Mouse (Mus musculus): ENCODE measurements around the gene Ccdc124. TPM values are rescaled to one million over a fixed set of nuclear protein-coding genes. Genes with fewer than 3 reads are reported as not detected.

The Ccdc124 gene
- polyA plus RNA-seq, 1 experiment from 2014 or later: 79.7 TPM

GRCm38 (mm10) chr8:70894385-70894720, 20.6 kb upstream of the Ccdc124 start:
- Histone ChIP-seq H3K27me3 (peaks cover 43% of the 10 kb centered on the region), H3K4me1 (replicated peaks) (peaks cover 29% of the 10 kb centered on the region), H3K4me2 (no peak overlapping the region), H3K9me3 (replicated peaks) (no peaks in the 10 kb centered on the region; the same call in 1 of the 2 replicates), H3K36me3 (peaks cover 26% of the 10 kb centered on the region), H3K9ac (no peak overlapping the region), H3K27ac (no peak overlapping the region), H3K4me3 (no peak overlapping the region)
- ATAC-seq (replicated peaks; ENCODE audit: insufficient number of reproducible peaks, insufficient read depth, low FRiP score, low read depth): no peak
- WGBS: 63% methylated on average over 2 of the region's 2 CpGs

DNA sequence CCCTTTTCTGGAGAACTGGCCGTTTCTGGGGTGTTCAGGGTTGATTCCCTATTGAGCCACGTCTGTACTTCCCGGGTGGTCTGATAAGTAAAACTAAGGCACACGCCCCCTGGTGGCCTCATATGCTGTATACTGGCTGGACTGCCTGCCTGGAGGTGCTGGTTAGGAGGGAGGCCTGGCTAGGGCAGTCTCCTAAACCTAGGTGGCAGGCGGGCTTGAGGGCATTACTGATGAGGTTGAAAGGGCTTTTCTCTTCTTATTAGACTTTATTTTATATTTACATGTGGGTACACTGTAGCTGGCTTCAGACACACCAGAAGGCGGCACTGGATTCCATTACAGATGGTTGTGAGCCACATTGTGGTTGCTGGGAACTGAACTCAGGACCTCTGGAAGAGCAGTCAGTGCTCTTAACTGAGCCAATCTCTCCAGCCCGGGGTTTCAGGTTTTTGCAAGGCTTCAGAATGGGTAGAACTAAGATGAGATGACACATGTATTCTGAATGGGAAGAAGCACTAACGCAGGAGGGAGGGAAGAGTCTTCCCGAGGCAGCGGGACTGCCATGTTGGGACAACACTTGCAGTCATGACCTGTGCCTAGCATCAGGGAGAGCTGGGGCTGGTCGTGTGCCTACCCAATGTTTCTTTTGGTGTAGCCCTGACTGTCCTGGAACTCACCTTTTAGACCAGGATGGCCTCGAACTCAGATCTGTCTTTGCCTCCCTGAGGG, 20.1 kb upstream of the Ccdc124 start:
- Histone ChIP-seq H3K4me3 (no peak overlapping the region), H3K4me1 (replicated peaks) (peaks cover 29% of the 10 kb centered on the region), H3K9ac (no peak overlapping the region), H3K27ac (no peak overlapping the region), H3K9me3 (replicated peaks) (no peaks in the 10 kb centered on the region; the same call in 1 of the 2 replicates), H3K27me3 (peaks cover 46% of the 10 kb centered on the region), H3K36me3 (peaks cover 26% of the 10 kb centered on the region), H3K4me2 (no peak overlapping the region)
- no peak for ATAC-seq (replicated peaks; ENCODE audit: insufficient number of reproducible peaks, insufficient read depth, low FRiP score, low read depth)
- WGBS: 31% methylated on average over 12 of the region's 12 CpGs

- no peaks in the 10 kb centered on the region; the same call in 1 of the 2 replicates for H3K9me3 ChIP-seq (replicated peaks)
- peaks cover 26% of the 10 kb centered on the region for H3K36me3 ChIP-seq
- H3K9ac ChIP-seq: no peak overlapping the region
- no peak overlapping the region for H3K27ac ChIP-seq
- ATAC-seq (replicated peaks; ENCODE audit: insufficient number of reproducible peaks, insufficient read depth, low FRiP score, low read depth): no peak
- H3K4me2 ChIP-seq: peak overlapping the region; percentile 51
- H3K4me3 ChIP-seq: peak overlapping the region; percentile 34
- WGBS: 23% methylated on average over 20 of the region's 20 CpGs
- peaks cover 23% of the 10 kb centered on the region for H3K4me1 ChIP-seq (replicated peaks)
- peaks cover 46% of the 10 kb centered on the region for H3K27me3 ChIP-seq
These were observed 19.3 kb upstream of the Ccdc124 start for GRCm38 (mm10) chr8:70892896-70893655.

- H3K4me3 ChIP-seq: peak within 1 kb of the TSS; percentile 34
- peak within 1 kb of the TSS; percentile 51 for H3K4me2 ChIP-seq
- peaks cover 26% of the 10 kb centered on the region for H3K36me3 ChIP-seq
- peaks cover 50% of the 10 kb centered on the region for H3K27me3 ChIP-seq
- no peak within 1 kb of the TSS for H3K27ac ChIP-seq
- H3K9ac ChIP-seq: no peak within 1 kb of the TSS
- H3K9me3 ChIP-seq (replicated peaks): no peaks in the 10 kb centered on the region; the same call in 1 of the 2 replicates
- H3K4me1 ChIP-seq (replicated peaks): peaks cover 23% of the 10 kb centered on the region
- 4% methylated on average over 80 of the region's 80 CpGs for WGBS
- ATAC-seq (replicated peaks; ENCODE audit: insufficient number of reproducible peaks, insufficient read depth, low FRiP score, low read depth): no peak
These were observed 18.5 kb upstream of the Ccdc124 start, which contains the start of gene Slc5a5 for GRCm38 (mm10) chr8:70892022-70892895. Slc5a5 (minus strand) TSS chr8:70892757.

DNA sequence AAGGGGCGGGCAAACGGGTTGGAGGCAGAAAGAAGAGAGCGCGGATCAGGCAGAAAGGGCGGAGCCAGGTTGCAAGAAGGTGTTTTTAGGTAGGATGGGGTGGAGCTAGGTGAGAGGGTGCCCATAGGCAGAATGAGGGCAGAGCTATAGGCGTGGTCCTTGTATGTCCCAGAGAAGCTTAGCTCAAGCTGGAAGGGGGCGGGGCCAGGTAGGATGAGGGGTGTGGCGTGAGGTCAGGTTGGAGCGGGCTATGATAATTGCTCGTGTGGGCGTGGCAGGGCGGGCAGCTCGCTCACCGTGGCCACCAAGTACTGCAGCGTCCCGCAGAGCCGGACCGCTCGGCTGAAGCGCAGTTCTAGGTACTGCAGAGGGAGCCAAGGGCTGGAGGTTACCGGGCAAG, 17.6 kb upstream of the Ccdc124 start:
- H3K4me2 ChIP-seq: no peak overlapping the region
- H3K9me3 ChIP-seq (replicated peaks): no peaks in the 10 kb centered on the region; the same call in 1 of the 2 replicates
- peak overlapping the region; percentile 34; the same call in 1 of the 2 replicates for H3K4me3 ChIP-seq
- H3K27ac ChIP-seq: no peak overlapping the region
- WGBS: 4% methylated on average over 21 of the region's 21 CpGs
- no peak overlapping the region for H3K9ac ChIP-seq
- H3K27me3 ChIP-seq: peaks cover 56% of the 10 kb centered on the region
- no peak for ATAC-seq (replicated peaks; ENCODE audit: insufficient number of reproducible peaks, insufficient read depth, low FRiP score, low read depth)
- H3K4me1 ChIP-seq (replicated peaks): peaks cover 20% of the 10 kb centered on the region
- peaks cover 26% of the 10 kb centered on the region for H3K36me3 ChIP-seq

DNA sequence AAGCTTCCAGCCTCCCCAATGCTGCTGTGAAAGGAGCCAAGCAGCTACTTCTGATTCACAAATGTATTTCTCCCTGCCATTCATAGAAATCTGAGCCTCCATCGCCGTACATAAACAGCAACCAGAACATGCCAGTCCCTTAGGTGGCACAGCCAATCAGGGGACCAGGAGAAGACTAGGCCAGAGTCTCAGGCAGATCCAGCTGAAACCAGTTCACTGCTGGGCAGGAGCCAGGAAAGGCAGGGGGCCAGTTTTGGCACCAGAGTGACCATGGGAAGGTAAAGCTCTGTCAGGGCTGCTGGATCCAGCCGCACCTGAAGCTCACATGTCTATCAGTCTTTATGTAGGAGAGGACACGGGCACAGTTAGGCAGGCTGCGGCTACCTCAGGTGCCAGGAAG, 16.9 kb upstream of the Ccdc124 start:
- H3K9ac ChIP-seq: no peak overlapping the region
- H3K4me2 ChIP-seq: no peak overlapping the region
- peaks cover 56% of the 10 kb centered on the region for H3K27me3 ChIP-seq
- peaks cover 13% of the 10 kb centered on the region for H3K4me1 ChIP-seq (replicated peaks)
- ATAC-seq (replicated peaks; ENCODE audit: insufficient number of reproducible peaks, insufficient read depth, low FRiP score, low read depth): no peak
- H3K36me3 ChIP-seq: peaks cover 23% of the 10 kb centered on the region
- H3K27ac ChIP-seq: no peak overlapping the region
- no peaks in the 10 kb centered on the region; the same call in 1 of the 2 replicates for H3K9me3 ChIP-seq (replicated peaks)
- 89% methylated on average over 5 of the region's 5 CpGs for WGBS
- no peak overlapping the region for H3K4me3 ChIP-seq

- H3K36me3 ChIP-seq: no peaks in the 10 kb centered on the region
- no peak for ATAC-seq (replicated peaks; ENCODE audit: insufficient number of reproducible peaks, insufficient read depth, low FRiP score, low read depth)
- H3K9ac ChIP-seq: no peak overlapping the region
- no peaks in the 10 kb centered on the region; the same call in 1 of the 2 replicates for H3K9me3 ChIP-seq (replicated peaks)
- H3K27me3 ChIP-seq: peaks cover 43% of the 10 kb centered on the region
- H3K4me3 ChIP-seq: no peak overlapping the region
- no peak overlapping the region for H3K27ac ChIP-seq
- WGBS: 4% methylated on average over 18 of the region's 18 CpGs
- peaks cover 11% of the 10 kb centered on the region for H3K4me1 ChIP-seq (replicated peaks)
- H3K4me2 ChIP-seq: no peak overlapping the region
These were observed 13.9 kb upstream of the Ccdc124 start for GRCm38 (mm10) chr8:70887669-70888068.

DNA sequence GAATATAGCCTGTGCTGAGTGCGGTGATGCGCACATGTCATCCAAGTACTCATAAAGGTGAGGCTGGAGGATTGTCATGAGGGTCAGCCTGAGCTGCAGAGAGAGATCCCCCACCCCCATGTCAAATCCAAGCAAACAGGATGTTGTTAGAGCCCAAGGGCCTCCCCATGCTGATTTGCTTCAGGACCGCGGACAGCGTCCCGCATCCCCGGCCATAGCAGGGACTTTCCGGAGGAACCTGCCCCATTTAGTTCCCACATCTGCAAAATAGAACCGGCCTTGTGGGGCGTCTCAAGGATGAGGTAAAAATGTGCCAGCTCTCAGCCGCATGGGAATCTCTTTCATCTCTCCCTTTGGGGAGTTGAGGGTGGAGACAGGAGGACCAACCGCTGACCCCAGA, 11.9 kb upstream of the Ccdc124 start:
- H3K36me3 ChIP-seq: no peaks in the 10 kb centered on the region
- H3K4me2 ChIP-seq: no peak overlapping the region
- no peaks in the 10 kb centered on the region for H3K9me3 ChIP-seq (replicated peaks)
- no peak for ATAC-seq (replicated peaks; ENCODE audit: insufficient number of reproducible peaks, insufficient read depth, low FRiP score, low read depth)
- 14% methylated on average over 12 of the region's 12 CpGs for WGBS
- no peak overlapping the region for H3K4me3 ChIP-seq
- H3K27me3 ChIP-seq: peaks cover 25% of the 10 kb centered on the region
- no peak overlapping the region for H3K9ac ChIP-seq
- H3K4me1 ChIP-seq (replicated peaks): peaks cover 7% of the 10 kb centered on the region
- no peak overlapping the region for H3K27ac ChIP-seq

- H3K27me3 ChIP-seq: peaks cover 18% of the 10 kb centered on the region; the same call in 1 of the 2 replicates
- no peak overlapping the region for H3K27ac ChIP-seq
- peaks cover 17% of the 10 kb centered on the region for H3K4me1 ChIP-seq (replicated peaks)
- H3K36me3 ChIP-seq: no peaks in the 10 kb centered on the region
- H3K4me3 ChIP-seq: no peak overlapping the region
- 73% methylated on average over 10 of the region's 10 CpGs for WGBS
- ATAC-seq (replicated peaks; ENCODE audit: insufficient number of reproducible peaks, insufficient read depth, low FRiP score, low read depth): no peak
- H3K9ac ChIP-seq: no peak overlapping the region
- no peaks in the 10 kb centered on the region for H3K9me3 ChIP-seq (replicated peaks)
- H3K4me2 ChIP-seq: no peak overlapping the region
These were observed 10.9 kb upstream of the Ccdc124 start for GRCm38 (mm10) chr8:70884683-70885082.

DNA sequence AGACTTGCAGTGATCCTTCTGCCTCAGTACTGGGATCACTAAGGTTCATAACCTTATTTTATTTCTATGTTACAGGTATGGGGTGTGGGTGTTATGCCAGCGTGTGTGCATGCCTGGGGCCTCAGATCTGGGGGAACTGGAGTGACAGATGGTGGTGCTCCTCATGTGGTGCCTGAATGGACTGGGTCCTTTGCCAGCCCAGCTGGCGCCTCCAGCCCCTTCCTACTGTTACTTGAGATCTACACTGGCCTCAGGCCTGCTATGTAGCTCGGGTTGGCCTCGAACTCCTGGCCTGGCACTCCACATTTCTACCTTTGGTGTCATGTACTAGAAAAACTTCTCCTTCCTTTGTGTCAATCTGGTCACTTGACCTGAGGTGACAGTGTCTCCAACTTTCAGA, 10.5 kb upstream of the Ccdc124 start:
- H3K27me3 ChIP-seq: peaks cover 15% of the 10 kb centered on the region; the same call in 1 of the 2 replicates
- no peak overlapping the region for H3K27ac ChIP-seq
- peaks cover 17% of the 10 kb centered on the region for H3K4me1 ChIP-seq (replicated peaks)
- ATAC-seq (replicated peaks; ENCODE audit: insufficient number of reproducible peaks, insufficient read depth, low FRiP score, low read depth): no peak
- H3K9ac ChIP-seq: no peak overlapping the region
- H3K9me3 ChIP-seq (replicated peaks): no peaks in the 10 kb centered on the region
- H3K36me3 ChIP-seq: no peaks in the 10 kb centered on the region
- H3K4me3 ChIP-seq: no peak overlapping the region
- WGBS: 78% methylated on average over 4 of the region's 4 CpGs
- H3K4me2 ChIP-seq: no peak overlapping the region

- Histone ChIP-seq H3K27ac (0 out of 2 replicates have a peak overlapping the region, but pooled peaks have one; percentile 13), H3K4me1 (replicated peaks) (peaks cover 17% of the 10 kb centered on the region), H3K27me3 (peaks cover 3% of the 10 kb centered on the region; the same call in 1 of the 2 replicates), H3K9ac (no peak overlapping the region), H3K4me2 (no peak overlapping the region), H3K36me3 (no peaks in the 10 kb centered on the region), H3K4me3 (no peak overlapping the region), H3K9me3 (replicated peaks) (no peaks in the 10 kb centered on the region)
- no peak for ATAC-seq (replicated peaks; ENCODE audit: insufficient number of reproducible peaks, insufficient read depth, low FRiP score, low read depth)
- 15% methylated on average over 11 of the region's 11 CpGs for WGBS
These were observed 6.8 kb upstream of the Ccdc124 start for GRCm38 (mm10) chr8:70880546-70880945.
